Mouse (Mus musculus) embryonic facial prominence, embryonic 12.5 days (tissue): ENCODE measurements at regions not wholly inside any gene's neighbourhood (a gene's known extent, or its start where the extent isn't known, plus 50 kb on each side); places are given as distances from the start of the nearest gene placed in this dataset.

Source experiments
- ATAC-seq: fragments of 200-750 bp; cut with Nextera tagmentation; 2 replicates; pipeline ENCODE4 v1.8.0; 2017; ENCODE audit not compliant: insufficient number of reproducible peaks, insufficient read depth, low FRiP score, low TSS enrichment
- H3K27ac ChIP-seq: fragments of 300-500 bp; sonication (generic); 2 replicates; pipeline ENCODE4 v1.5.1; 2016; ENCODE audit warnings: mild to moderate bottlenecking
- H3K27me3 ChIP-seq: fragments of 300-500 bp; sonication (generic); 2 replicates; pipeline ENCODE4 v1.6.1; 2016; ENCODE audit warnings: mild to moderate bottlenecking, moderate library complexity
- H3K36me3 ChIP-seq: fragments of 300-500 bp; sonication (generic); 2 replicates; pipeline ENCODE4 v1.6.1; 2016; ENCODE audit warnings: mild to moderate bottlenecking
- H3K4me1 ChIP-seq: fragments of 300-500 bp; sonication (generic); 2 replicates; pipeline ENCODE4 v1.6.1; 2016
- H3K4me2 ChIP-seq: fragments of 300-500 bp; sonication (generic); replicated peaks from 2 replicates; pipeline ENCODE4 v1.6.1; 2016; ENCODE audit warnings: mild to moderate bottlenecking, moderate library complexity
- H3K4me3 ChIP-seq: fragments of 300-500 bp; sonication (generic); 2 replicates; pipeline ENCODE4 v1.5.1; 2016; ENCODE audit warnings: mild to moderate bottlenecking
- H3K9ac ChIP-seq: fragments of 300-500 bp; sonication (generic); 2 replicates; pipeline ENCODE4 v1.6.1; 2016; ENCODE audit warnings: mild to moderate bottlenecking, moderate library complexity
- H3K9me3 ChIP-seq: fragments of 300-500 bp; sonication (generic); 2 replicates; pipeline ENCODE4 v1.6.1; 2016; ENCODE audit warnings: mild to moderate bottlenecking, moderate library complexity
- WGBS: fragments of 180-500 bp; shearing (Covaris S2); methylation state at CpG from one replicate; pipeline ENCODE4 v1.1.7; 2016; 5-methylcytosine and 5-hydroxymethylcytosine counted together

DNA sequence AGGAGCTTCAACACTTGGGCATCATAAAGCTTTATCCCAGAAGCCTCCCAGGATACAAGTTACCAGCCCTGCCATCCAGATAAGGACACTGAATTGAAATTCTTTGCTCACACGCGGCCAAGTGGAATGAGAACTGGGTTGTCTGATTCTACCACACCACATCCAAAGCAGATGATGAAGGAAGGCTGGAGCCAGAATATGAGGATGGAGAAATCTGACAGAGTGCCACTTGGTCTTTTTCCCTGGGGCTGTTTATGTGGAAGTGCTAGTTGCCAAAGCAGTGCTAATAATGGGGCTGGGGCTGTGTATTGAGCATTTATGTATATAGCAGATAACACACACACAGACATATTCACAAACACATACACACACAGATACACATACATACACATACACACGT, 92.2 kb downstream of the Ephb3 start:
- 83% methylated on average over 3 of the region's 3 CpGs for WGBS
- H3K4me2 ChIP-seq, result no peak overlapping the region
- H3K4me1 ChIP-seq, result peaks cover 48% of the 10 kb centered on the region

DNA sequence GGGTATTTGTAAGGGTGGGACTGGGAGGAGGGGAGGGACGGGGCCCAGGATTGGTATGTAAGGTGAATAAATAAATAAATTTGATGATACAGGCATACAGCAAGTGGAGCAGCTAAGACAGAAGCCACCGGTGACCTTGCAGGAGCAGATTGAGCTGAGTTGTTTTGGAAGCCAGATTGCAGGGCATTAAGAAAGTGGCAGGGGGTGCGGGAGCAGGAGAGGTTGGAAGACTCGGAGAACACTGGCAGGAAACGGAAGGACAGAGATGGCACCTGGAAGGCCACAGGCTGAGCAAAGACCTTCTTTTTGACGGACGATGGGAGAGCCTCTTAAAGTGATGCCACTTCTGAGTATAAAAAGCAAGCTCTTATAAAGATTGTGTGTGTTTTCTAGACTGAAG, 94.3 kb downstream of the Ephb3 start:
- 70% methylated on average over 7 of the region's 7 CpGs for WGBS
- H3K4me2 ChIP-seq, result no peak overlapping the region
- no peaks in the 10 kb centered on the region for H3K9me3 ChIP-seq

More for the DNA sequence above, 92.2 kb downstream of the Ephb3 start:
- no peak overlapping the region for H3K27ac ChIP-seq
- H3K36me3 ChIP-seq, result no peaks in the 10 kb centered on the region
- no peak overlapping the region for H3K4me3 ChIP-seq
- no peak overlapping the region for H3K9ac ChIP-seq
- H3K9me3 ChIP-seq, result no peaks in the 10 kb centered on the region
- no peaks in the 10 kb centered on the region for H3K27me3 ChIP-seq
- no peak for ATAC-seq

DNA sequence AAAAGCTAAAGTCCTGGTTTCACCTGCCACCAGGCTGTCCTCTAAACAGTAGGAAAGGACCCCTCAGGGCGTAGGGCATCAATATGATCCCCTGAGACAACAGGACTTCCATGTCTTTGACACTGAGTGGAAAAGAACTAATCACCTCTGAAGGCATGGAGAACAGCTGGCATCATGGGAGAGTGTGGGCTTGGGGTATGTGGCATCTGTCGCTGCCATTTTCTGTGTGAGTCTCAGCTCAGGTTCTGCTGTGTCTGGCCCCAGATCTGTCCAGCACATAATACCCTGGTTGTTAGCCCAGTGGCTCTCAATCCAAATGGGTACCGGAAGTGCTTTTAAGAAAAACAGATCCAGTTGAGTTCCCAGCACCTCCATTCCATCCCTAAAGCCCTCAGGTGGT, 101.3 kb downstream of the Ephb3 start:
- Histone ChIP-seq H3K36me3 (no peaks in the 10 kb centered on the region), H3K4me2 (no peak overlapping the region), H3K9me3 (peaks cover 4% of the 10 kb centered on the region; the same call in 1 of the 2 replicates), H3K4me3 (no peak overlapping the region), H3K27me3 (no peaks in the 10 kb centered on the region), H3K4me1 (peaks cover 43% of the 10 kb centered on the region), H3K9ac (no peak overlapping the region), H3K27ac (no peak overlapping the region)
- ATAC-seq, result no peak
- 86% methylated on average over 3 of the region's 3 CpGs for WGBS

More for the DNA sequence above, 94.3 kb downstream of the Ephb3 start:
- no peak overlapping the region for H3K9ac ChIP-seq
- no peaks in the 10 kb centered on the region for H3K36me3 ChIP-seq
- no peak overlapping the region for H3K27ac ChIP-seq
- H3K4me3 ChIP-seq, result no peak overlapping the region
- no peak for ATAC-seq
- H3K4me1 ChIP-seq, result peaks cover 33% of the 10 kb centered on the region
- H3K27me3 ChIP-seq, result no peaks in the 10 kb centered on the region

DNA sequence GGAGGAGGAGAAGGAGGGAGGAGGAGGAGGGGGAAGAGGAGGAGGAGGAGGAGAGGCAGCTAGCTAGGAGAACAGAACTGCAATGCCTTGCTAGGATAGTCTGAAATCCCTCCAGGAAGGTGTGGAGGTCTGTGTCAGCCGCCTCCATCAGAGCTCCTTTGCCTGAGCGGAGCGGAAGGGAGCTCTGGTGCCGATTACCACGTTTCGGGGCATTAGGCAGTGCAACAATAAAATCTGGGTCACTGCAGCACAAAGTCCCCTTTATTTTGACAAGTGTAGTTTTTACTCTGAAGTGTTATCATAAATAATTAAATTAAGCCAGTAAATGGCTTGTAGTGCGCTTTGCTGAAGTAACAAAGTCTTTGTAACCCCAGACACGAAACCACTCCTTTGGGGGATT, 104.0 kb downstream of the Ephb3 start:
- Histone ChIP-seq H3K9me3 (peaks cover 4% of the 10 kb centered on the region; the same call in 1 of the 2 replicates), H3K27me3 (no peaks in the 10 kb centered on the region), H3K4me2 (no peak overlapping the region), H3K4me3 (no peak overlapping the region), H3K9ac (no peak overlapping the region; the same call in 1 of the 2 replicates), H3K36me3 (no peaks in the 10 kb centered on the region), H3K27ac (peak overlapping the region; percentile 24), H3K4me1 (peaks cover 59% of the 10 kb centered on the region)
- no peak for ATAC-seq
- WGBS, result 36% methylated on average over 8 of the region's 8 CpGs

DNA sequence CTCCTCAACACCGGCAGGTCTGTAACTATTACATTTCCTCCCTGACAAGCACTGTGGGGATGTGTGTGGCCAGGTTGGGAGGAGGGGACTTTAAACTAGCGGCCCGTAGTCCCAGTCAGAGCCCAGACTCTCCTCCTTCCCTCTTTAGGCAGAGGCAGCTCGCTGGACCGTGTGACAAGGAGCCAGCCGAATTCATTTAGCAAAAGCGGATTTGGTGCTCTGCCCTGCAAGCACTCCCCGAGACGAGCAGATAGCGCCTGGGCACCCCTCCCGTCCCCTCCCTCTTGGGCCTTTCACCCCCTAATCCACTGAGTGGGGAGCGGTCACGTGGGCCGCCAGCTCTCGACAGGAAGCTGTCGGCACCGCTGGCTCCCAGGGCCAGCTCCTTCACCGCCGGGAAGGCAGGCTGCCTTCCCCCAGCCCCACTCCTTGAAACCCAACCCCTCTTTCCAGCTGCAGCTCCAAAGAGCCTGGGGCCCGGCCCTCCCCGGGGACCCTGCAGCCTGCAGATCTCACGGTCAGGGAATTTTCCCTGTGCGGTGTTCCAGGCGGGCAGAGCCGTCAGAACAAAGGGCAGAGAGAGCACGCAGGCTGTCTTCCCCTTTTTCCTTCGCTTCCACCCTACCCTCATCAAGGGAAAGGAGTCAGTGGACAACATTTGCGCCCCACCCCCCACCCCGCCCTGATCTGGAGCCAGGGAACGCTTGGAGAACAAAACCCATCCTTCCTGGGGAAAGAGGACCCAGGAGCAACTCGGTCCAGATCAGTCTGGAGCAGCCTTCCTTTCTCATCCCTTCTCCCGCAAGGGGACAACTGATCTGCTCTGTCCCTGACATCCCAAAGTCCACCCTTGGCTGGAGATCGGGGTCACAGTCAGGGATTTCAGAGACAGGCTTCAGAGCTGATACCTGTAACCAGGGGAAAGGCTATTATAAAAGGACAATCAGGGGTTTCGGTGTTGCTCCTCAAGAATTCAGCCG, 106.4 kb downstream of the Ephb3 start:
- Histone ChIP-seq H3K9ac (peak overlapping the region; percentile 52), H3K4me3 (peak overlapping the region; percentile 23), H3K27me3 (no peaks in the 10 kb centered on the region), H3K9me3 (no peaks in the 10 kb centered on the region), H3K4me2 (peak overlapping the region; percentile 42), H3K4me1 (peaks cover 54% of the 10 kb centered on the region), H3K36me3 (no peaks in the 10 kb centered on the region), H3K27ac (peak overlapping the region; percentile 94)
- under 1% methylated on average over 35 of the region's 35 CpGs for WGBS
- peak; percentile 94 for ATAC-seq

DNA sequence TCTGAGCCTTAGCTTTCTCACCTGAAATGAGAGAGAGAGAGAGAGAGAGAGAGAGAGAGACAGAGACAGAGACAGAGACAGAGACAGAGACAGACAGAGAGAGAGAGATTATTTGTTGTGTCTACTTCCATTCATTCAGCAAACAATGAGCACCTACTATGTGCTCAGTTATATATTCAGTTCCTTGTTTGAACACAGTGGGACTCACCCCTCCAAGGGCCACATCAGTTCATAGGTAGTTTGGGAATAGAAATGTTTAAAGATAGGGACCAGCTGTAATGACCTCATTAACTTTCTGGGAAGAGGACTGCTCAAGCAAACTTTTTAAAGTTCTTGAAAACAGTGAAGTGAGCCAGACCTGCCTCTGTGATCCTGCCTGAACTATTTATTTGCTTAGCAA, 107.2 kb downstream of the Ephb3 start:
- Histone ChIP-seq H3K27me3 (no peaks in the 10 kb centered on the region), H3K4me2 (no peak overlapping the region), H3K36me3 (no peaks in the 10 kb centered on the region), H3K9me3 (no peaks in the 10 kb centered on the region), H3K9ac (no peak overlapping the region), H3K4me3 (no peak overlapping the region), H3K27ac (peak overlapping the region; percentile 94), H3K4me1 (peaks cover 54% of the 10 kb centered on the region)
- ATAC-seq, result no peak

DNA sequence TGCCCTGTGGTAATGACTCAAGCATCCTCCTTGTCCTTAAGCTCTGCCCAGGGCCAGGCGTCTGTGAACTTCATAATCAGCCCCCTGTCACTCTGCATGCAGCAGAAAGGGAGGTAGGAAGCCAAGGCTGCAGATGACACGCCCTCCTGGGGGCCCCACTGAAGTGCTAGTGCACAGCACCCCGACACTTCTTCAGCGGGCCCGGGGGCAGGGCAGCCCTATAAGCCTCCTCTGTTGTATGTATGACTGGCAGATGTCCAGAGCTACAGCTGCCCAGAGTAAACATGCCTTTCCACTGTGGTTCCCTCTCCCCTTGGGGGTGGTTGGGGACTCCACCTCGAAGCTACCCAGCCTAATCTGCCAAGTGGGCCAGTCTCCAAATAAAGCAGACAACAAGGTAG, 107.2 kb upstream of the Vps8 start:
- 64% methylated on average over 6 of the region's 6 CpGs for WGBS
- no peaks in the 10 kb centered on the region for H3K27me3 ChIP-seq
- H3K9ac ChIP-seq, result no peak overlapping the region
- H3K4me3 ChIP-seq, result no peak overlapping the region
- no peaks in the 10 kb centered on the region for H3K9me3 ChIP-seq
- H3K27ac ChIP-seq, result no peak overlapping the region
- peaks cover 43% of the 10 kb centered on the region for H3K4me1 ChIP-seq
- no peak for ATAC-seq
- no peak overlapping the region for H3K4me2 ChIP-seq
- H3K36me3 ChIP-seq, result no peaks in the 10 kb centered on the region

DNA sequence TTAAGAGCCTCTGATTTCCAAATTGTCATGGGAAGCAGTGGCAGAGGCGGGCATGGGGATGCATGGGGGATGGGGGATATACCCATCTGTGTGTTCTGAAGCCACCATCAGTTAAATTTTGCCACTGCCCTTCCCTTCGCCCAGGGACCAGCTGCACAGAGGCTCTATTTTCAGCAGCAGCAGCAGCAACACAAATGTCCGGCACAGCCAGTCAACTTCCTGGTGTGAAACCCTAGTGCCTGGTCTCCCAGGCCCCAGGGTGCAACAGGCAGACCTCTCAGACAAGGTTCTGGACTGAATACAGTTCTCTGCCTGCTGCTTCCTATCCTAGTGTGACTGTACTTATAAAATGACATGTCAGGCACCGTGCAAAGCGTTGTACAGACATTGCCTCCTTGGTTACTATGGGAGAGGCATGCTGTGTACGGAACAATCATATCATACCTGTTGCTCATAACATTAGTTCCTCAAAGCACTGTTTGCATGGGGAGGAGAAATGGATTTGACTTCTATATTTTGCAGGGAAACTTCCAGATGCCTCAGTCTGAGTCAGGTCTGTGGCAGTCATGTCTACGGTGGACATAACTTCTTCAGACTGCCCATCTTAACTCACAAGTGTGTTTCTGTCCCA, 104.8 kb upstream of the Vps8 start:
- peak overlapping the region; percentile 4; the same call in 1 of the 2 replicates for H3K27ac ChIP-seq

DNA sequence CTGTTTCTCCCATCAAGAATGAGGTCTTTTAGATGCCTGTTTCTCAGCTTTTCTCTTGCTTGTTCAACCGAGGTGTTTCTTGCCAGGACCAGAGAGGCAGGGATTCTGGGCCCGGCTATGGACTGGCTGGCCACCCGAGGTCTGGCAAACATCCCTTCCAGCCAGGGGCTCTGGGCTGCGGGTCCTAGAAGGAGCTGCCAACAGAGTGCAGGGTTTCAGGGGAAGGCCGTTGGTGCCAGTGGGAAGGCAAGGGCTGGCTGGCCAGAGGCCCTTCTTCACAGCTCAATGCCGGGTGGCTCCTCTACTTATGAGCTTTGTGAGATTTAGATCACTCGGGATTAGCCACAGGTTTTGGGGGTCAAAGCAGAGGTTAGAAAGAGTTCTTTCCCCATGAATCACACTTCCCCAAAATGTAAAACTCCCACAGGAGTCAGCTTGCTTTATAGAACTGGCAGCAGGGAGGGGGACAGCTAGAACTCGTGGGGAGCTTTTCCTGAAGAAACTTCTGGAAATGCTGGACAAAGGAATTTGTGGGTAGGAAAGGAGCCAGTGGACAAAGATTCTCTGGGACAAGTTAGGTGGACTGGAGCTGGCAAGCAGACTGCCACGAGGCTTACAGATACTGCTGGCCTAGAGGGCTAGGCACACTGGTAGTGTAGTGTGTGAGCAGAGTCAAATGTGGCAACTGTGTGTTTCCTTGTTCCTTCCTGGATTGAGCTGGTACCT, 104.1 kb upstream of the Vps8 start:
- no peak for ATAC-seq
- Histone ChIP-seq H3K27ac (0 out of 2 replicates have a peak overlapping the region, but pooled peaks have one; percentile 23), H3K27me3 (no peaks in the 10 kb centered on the region), H3K36me3 (no peaks in the 10 kb centered on the region), H3K9ac (no peak overlapping the region), H3K4me1 (peaks cover 37% of the 10 kb centered on the region), H3K4me2 (no peak overlapping the region), H3K4me3 (no peak overlapping the region), H3K9me3 (no peaks in the 10 kb centered on the region)
- 69% methylated on average over 9 of the region's 9 CpGs for WGBS

More for the DNA sequence above, 104.8 kb upstream of the Vps8 start:
- Histone ChIP-seq H3K4me3 (no peak overlapping the region), H3K4me1 (peaks cover 37% of the 10 kb centered on the region), H3K9ac (no peak overlapping the region), H3K27me3 (no peaks in the 10 kb centered on the region), H3K36me3 (no peaks in the 10 kb centered on the region), H3K4me2 (no peak overlapping the region), H3K9me3 (no peaks in the 10 kb centered on the region)
- 65% methylated on average over 7 of the region's 7 CpGs for WGBS
- no peak for ATAC-seq

DNA sequence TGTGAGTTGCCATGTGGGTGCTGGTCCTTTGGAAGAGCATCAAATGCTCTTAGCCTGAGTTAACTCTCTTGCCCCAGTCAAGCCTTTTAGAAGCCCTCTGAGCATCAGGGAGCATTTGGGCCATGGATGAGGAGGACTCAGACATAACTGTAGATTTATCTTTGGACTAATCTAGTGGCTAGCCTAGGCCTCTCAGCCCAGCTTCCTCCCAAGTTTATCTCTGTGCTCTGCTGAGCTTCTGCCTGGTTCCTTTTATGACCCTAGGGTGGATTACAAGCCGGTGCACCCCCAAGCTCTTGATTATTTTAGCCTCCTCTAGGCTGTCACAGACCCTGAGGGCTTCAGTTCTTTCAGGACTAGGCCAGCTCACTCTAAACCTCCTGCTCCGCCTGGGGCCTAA, 102.6 kb upstream of the Vps8 start:
- no peak for ATAC-seq

DNA sequence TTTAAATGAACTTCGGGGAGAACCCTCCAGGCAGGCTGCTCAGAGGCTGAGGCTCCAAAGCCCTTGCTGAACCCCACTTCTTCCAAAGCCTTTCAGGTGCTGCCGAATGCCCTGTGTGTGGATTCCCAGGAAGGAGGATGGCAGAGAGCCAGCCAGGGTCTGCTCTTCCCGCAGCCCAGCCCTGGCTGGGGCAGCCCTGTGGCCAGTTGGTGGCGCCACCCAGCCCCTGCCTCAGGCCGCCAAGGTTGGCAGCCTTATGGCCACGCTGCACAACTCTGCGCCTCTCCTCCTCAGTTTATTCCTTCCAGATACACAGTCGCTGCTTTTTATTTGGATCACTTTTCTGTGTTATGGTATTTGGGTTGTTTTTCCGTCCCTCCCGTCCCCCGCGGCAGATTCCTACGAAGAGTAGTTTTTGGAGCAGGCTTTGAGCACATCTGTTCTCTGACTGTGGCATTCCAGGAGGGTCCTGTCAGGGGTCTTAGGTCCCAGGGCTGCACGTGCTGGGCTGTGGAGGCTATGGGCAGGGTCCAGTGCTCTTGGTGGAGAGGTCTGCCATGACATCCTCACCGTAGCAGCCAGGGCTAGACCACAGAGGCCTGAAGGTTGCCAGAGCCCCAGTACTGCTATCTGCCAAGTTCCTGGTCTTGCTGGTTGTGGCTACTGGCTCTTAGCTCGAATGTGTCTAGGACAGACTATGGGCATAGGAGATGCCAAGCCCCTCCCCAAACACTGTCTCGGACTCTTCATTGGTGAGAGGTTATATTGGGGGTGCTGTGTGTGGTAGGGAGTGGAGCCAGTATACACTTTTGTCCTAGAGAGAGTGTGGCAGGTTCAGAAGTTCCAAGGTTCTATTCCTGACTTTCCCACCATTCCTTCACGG, 101.5 kb upstream of the Vps8 start:
- Histone ChIP-seq H3K4me2 (no peak overlapping the region), H3K4me3 (no peak overlapping the region), H3K36me3 (no peaks in the 10 kb centered on the region), H3K27ac (peak overlapping the region; percentile 56), H3K9me3 (no peaks in the 10 kb centered on the region), H3K4me1 (peaks cover 31% of the 10 kb centered on the region), H3K27me3 (no peaks in the 10 kb centered on the region), H3K9ac (no peak overlapping the region; the same call in 1 of the 2 replicates)
- 30% methylated on average over 18 of the region's 18 CpGs for WGBS
- no peak for ATAC-seq

More for the DNA sequence above, 102.6 kb upstream of the Vps8 start:
- no peak overlapping the region for H3K4me3 ChIP-seq
- no peaks in the 10 kb centered on the region for H3K36me3 ChIP-seq
- H3K4me1 ChIP-seq, result peaks cover 37% of the 10 kb centered on the region
- WGBS, result 73% methylated on average over 2 of the region's 2 CpGs
- no peaks in the 10 kb centered on the region for H3K27me3 ChIP-seq
- no peak overlapping the region for H3K4me2 ChIP-seq
- no peak overlapping the region for H3K9ac ChIP-seq
- no peak overlapping the region for H3K27ac ChIP-seq
- H3K9me3 ChIP-seq, result no peaks in the 10 kb centered on the region
